Mouse (Mus musculus) olfactory bulb, adult 2 months (tissue): ENCODE data around the gene Etv4.

Experiments
- CTCF ChIP-seq: fragments of 200-500 bp; IDR thresholded peaks from 2 replicates; pipeline ENCODE4 v1.5.1; 2012; ENCODE audit warnings: low read depth, mild to moderate bottlenecking, low read length, moderate library complexity; ENCODE audit not compliant: insufficient read depth
- POLR2A ChIP-seq: fragments of 200-500 bp; IDR thresholded peaks from 2 replicates; pipeline ENCODE4 v1.6.1; 2012; ENCODE audit warnings: mild to moderate bottlenecking, low read depth, low read length, moderate library complexity; ENCODE audit not compliant: insufficient read depth

DNA sequence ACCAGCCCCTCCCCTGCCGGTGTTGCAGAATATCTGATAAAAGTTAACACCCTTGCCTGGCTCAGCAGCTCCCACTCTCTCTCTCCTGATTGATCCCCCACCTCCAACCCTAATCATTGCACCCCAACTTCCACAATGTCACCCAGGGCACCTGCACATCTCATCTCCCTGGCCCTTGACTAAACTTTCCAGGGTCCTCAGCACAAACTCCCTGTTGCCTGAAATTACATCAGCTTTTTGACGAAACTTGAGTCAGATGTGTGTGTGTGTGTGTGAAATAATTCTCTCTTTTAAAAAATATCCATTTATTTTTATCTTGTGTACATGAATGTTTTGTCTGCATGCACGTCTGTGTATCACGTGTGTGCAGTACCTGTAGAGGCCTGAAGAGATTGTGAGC, 43.5 kb upstream of the Etv4 start:
- no peak for TF ChIP-seq CTCF
- no peak for TF ChIP-seq POLR2A
